Mouse (Mus musculus) liver, embryonic 14.5 days (tissue): Measurements from ENCODE around the gene Cntnap2.

Experiments used
- CTCF ChIP-seq: IDR thresholded peaks from 2 replicates; pipeline ENCODE4 v1.5.1; 2016; ENCODE audit warnings: antibody characterized with exemption, low read depth, control low read depth
- EP300 ChIP-seq: IDR thresholded peaks from 2 replicates; pipeline ENCODE4 v1.6.1; 2016; ENCODE audit warnings: antibody characterized with exemption, low read depth

DNA sequence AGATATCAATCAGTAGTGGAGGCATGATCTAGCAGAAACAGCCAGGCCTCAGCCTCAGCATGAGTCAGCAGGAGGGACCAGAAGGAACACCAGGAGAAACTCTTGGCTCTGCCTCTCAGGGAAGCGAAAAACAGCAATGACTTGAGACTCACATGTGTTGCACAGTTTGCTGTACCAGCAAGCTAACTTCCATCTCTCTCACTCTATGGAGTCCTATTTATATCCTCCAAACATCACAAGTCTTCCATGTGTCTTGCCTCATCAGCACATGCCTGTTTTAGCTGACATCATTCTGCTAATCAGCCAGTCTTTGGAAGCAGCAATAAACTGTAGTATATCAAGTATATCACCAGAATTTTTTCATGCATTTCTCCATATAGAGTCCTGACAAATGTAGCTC lies 182.1 kb downstream of the Cntnap2 start:
- TF ChIP-seq CTCF: no peak
- no peak for TF ChIP-seq EP300
